Mouse (Mus musculus) left cerebral cortex, adult 9 months (tissue): ENCODE measurements around the gene Trim2.

Source experiments
- DNase-seq, 2 experiments: peaks; one replicate each; pipeline ENCODE4 v3.0.0; 2022; ENCODE audit warnings: low spot score in 2 of 2

Gene Trim2

DNA sequence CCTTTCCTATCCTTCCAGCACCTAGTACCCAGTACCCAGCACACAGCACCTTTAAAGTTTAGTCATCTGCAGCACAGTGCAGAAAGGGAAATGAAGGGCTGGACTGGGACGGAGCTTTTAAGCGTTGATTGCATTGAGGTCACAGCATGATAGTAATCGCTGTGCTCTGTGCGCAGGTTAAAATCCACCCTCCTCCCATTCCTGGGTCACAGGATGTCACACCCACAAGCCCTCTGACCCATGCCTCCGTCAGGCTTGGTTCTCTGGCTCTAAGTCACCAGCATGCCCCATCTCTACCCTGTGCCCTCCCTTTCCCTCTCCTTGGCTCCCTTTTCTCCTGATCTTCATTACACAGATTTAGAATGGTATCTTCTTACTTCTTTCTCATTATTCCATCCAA, 20.4 kb downstream of the Trim2 start:
- DNase-seq, result no peak

DNA sequence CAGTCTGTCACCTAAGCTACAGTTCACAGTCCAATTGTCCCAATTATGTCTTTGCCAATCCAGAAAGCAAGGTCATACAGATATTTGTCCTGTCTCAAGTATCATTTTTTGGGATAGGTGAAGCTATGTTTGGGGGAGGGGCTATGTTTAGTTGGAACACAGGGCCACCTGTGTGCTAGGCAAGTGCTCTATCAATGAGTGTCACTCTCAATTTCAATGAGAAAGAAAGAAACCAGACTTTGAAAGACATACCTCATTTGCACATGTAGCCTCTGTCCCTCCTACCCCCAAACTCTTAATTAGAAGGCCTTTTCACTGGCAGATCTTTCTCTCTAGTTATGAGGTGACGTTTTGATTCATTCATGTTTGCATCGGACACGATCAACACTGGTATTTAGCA, 21.9 kb downstream of the Trim2 start:
- DNase-seq, result no peak

DNA sequence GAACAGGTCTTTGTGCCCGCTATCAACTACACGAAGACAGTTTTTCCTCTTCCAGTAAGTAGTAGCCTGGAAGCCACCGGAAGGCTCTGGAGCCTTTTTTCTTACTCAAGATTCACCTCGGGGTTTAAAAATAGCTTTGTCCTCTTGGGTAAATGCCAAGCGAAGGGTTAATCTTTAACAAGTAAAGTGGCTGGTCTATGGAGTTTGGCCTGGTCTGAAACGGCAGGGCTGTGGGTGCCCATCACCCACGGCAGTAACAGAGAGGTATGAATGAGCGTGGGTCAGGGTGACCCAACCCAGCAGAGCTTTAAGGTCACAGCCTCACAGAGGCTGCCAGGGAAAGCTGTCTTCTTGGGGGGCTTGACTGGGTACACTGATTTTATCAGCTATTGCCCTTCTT, 23.2 kb downstream of the Trim2 start:
- DNase-seq, result no peak

DNA sequence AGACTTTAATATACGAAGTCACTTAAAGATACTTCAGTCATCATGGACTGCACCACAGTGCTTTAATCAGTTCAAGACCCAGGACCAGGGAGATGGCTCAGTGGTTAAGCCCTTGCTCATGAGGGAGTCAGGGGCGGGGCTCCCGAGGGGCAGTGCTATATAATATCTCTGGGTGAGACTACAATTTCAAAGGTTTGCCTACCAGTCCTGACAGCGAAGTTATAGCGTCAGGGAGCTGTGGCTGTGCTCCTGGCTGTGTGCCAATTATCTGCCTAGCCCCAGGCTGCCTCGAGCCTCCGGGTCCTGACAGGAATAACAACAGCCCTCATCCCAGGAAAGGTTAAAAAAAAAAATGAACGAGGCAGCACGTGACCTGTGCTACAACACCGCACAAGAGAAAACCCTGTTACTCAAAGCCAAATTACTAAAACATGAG, 24.7 kb downstream of the Trim2 start:
- DNase-seq, result no peak

DNA sequence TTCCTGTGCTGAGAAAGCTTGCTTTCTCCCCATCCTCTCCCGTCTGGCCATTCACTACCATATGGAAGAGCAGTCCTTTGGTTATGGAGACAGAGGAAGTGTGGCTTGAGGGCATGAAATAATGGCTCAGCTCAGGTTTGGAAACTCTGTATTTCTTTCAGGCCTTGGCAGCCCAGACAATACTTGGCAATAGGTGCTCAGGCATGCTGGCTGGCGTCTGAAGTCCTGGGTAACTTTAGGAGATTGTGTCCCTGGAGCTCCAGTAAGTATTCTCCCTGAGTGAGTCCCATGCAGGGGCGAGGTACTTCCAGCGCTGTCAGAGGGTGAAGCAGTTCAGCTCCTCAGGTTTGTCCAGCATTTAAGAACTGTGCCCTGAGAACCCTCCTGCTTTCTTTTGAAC, 27.9 kb downstream of the Trim2 start:
- DNase-seq, result no peak

DNA sequence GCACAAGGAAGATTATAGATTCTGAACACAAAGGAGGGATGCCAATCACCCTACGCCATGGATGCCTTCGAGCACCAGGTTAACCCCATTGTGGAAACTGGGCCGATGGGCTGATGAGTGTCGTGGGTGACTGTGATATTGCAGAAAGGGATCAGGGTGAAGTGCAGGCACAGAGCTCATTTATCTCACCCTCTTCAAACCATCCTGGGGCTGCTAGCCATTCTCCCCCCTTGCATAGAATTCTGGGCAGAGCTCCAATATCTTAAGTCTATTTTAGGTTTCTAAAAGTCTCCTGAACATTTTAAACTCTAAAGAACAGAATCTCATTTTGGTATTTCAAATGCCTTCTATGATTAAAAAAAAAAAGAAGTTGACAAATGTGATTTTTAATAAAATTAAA, 31.6 kb downstream of the Trim2 start:
- no peak for DNase-seq

DNA sequence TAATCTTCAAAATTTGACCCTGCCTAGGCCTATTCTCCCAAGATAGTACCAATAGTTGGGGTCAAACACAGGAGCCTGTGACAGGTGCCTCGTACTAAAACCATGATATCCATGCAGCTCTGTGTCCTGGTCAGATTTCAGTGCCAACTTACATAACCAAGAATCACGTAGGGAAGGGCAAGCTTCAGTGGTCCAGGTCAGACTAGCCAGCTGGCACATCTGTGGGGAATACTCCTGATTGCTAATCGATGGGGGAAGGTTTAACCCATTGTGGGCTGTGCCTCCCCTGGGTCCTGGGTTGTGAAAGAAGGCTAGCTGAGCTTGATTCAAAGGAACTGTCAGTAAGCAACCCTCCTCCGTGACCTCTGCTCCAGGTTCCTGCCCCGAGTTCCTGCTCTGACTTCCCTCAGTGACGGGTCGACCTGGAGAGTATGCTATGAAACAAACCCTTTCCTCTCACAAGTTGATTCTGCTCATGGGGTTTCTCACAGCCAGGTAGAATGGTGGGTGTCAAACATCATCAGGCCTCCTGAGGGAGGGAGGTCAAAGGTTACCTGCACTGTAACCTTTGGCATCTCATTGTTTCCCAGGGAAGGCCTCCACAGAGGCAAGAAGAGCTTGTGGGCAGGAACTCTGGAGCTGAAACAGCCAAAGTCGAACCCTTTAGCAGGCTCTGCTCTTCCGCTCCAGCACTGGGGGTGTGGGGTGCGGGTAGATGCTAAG, 34.2 kb downstream of the Trim2 start:
- no peak for DNase-seq

DNA sequence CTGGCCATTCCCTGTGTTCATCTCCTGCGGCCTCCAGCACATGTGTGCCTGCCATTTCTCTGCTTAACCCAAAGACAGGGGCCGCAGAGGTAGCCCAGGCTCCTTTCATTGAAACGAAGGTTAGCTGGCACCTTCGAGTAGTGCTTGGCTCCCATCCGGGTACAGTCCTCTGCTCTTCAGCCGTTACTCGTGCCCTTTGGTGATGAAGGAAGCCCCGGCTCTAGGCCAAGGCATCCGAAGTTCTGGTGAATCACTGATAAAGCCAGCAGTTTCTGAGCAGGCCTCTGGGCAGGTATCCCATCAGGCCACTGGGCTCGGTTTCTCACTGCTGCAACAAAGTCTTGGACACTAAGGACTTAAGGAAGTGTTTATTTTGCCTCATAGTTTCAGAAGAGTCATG, 34.9 kb downstream of the Trim2 start:
- no peak for DNase-seq

DNA sequence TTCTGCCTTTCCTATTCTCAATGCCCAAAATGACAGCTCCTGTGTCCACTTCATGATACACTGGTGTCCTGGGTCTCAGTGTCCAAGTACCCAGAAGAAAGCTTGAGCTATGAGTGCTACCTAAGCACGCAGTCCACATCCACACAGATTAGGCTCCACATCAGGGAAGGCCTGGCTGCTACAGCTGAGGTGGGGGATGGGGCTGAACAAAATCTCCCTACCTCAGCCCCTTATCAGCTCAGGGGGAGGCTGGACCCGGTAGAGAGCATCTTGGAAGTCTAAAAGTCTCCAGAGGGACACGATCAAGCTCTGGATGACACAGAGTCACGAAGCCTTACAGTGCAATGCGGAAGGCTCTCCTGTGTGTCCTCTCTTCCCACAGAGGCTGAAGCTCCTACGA, 35.6 kb downstream of the Trim2 start:
- no peak for DNase-seq

DNA sequence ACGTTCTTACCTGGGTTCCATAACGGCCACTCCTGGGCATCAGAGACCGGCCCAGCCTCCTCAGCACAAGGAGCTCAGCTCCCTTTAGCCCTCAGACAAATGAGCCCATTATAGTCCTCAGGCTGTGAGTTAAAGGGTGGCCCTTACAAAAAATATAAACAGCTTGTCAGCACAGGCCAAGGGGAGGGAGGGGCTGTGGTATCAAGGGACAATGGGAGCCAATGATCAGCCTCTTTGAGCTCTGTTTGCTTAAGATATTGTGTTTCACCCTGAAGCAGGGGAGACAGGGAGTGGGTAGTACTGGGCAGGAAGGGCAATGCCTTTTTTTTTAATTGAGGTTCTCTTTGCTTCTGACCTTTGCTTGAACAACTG, 36.1 kb downstream of the Trim2 start:
- DNase-seq, result no peak

DNA sequence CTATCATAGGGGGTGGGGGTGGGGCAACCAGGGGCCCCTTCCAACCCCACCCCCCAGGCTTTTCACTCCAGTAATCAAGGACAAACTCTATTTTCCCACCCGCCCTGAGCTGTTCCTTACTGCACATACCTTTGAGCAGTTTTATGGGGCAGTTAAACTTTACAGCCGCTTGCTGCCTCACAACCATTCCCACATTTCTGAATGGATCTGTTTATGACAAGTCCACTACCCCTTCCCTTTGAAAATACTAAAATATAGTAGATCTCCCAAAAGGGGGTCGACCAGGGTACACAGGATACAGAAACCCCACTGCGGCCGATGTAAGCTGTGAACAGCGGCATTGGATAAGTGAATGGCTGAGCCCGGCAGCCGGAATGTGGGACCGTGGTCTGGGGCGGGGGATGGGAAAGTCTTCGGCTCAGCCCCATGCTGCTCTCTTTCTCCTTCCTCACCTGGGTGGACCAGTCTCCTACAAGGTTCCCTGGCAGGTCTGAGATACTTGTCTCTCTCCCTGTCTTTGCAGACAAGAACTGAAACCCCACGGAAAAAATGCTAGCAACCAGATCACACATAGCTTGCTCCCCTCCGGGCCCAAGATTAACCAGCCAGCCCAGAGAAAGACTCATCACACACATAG, 36.6 kb downstream of the Trim2 start:
- no peak for DNase-seq

DNA sequence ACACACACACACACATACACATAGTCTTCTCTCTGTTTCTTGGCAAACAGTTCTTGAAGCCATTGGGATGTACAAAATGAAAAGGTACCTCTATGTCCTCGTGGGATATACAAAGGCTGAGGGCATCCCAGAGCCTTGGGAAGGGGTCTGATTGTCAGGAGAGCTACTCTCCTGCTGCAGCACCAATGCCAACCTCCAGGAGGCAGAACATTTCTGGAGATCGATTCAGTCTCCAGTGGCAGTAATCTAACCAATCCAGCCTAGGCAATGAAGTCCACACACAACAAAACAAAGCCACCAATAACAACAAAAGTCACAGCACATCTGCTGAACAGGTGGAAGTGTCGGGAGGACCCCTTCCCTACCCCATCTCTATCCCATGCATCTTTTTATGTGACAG, 38.2 kb downstream of the Trim2 start:
- peak in 1 of 2 experiments; percentile 26 for DNase-seq

DNA sequence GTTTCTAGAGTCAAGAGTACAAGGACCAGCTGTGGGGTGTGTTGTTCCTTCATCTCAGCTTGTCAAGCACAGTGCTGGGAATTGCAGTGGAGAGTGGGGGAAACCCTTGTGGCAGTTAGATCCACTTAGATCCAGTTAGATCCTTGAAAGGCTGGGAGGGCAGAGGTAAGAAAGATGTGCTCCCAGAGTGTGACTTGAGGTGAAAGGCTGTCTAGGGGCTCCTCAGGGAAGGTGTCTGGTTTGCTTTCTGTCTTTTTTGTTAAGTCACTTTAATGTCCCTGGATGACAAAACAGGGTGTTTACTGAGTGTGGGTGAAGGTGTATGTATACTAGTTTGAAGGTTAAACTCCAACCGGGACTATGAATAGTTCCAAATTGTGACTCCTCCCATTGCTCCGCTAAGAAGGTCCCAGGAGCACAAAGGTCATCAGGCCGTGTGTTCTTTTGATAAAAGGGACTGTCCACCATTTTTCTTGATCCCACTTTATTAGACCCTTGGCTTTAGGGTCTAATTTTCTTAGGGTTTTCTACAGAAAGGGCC, 40.2 kb downstream of the Trim2 start:
- no peak for DNase-seq

DNA sequence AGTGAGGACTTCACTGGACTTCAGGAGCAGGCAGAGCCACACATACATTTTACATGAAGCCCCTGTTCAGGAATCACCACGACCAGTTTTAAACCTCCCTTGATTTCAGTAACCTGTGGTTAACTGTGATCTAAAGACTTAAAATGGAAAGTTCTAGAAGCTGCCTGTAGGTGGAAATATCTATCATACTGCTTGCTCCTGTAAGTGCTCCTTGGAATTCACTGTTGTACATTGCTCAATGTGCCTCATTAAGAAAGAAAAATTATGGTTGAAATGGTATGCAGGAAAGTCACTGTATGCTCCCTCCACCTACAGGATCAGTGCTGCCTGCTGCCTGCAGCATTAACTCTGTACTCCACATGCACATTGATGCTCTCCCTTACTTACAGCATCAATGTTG, 41.6 kb downstream of the Trim2 start:
- no peak for DNase-seq

DNA sequence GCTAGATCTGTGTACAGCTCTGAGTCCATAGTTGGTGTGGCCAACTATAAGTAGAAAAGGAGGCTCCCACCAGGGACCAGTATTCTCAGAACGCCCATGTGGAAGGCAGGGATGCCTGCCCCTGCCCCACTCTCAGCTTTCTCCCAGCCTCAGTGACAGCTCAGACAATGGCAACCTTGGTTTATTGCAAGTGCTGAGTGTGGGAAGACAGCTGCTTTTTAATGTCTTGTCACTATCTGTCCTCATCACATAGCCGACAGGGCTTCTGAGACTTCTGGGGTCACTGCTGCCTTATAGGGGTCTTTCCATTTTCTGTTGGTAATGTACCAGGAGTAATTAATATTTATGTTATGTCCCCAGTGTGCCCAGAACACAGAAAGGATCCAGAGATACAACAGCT, 42.3 kb downstream of the Trim2 start:
- no peak for DNase-seq

DNA sequence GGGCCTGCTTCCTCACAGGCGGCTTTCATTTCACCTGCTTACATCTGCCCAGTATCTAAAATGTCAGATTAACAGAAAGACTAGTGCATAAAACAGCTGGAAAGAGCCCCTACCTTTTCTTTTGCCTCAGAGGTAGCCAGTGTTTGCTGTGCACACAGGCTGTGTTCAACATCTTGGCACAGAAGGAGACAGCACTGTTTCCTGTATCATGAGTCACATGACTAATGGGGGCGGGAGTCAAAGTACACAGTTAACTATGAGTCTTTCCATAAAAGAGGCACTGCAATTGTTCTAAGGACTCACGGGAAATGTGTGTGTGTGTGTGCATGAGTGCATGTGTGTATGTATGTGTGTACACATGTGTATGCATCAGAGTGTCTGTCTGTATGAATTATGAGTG, 43.9 kb downstream of the Trim2 start:
- no peak for DNase-seq

DNA sequence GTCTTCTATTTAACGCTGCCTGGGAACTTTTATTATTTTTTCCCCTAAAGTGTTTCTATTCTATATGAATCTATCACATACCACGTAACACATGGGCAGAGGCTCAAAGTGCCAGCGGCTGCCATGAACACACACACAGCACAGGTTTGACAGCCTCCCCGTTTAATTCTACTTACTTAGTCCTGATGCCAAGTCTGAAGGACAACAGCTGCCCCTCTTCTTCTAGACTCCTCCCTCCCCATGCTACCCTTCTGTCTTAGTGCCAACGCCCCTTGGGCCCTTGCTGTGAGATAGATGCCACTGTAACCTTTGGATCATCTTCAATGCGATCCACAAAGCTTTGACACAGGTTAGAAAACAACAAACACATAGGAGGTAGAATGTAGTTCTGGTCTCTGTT, 44.8 kb downstream of the Trim2 start:
- no peak for DNase-seq

DNA sequence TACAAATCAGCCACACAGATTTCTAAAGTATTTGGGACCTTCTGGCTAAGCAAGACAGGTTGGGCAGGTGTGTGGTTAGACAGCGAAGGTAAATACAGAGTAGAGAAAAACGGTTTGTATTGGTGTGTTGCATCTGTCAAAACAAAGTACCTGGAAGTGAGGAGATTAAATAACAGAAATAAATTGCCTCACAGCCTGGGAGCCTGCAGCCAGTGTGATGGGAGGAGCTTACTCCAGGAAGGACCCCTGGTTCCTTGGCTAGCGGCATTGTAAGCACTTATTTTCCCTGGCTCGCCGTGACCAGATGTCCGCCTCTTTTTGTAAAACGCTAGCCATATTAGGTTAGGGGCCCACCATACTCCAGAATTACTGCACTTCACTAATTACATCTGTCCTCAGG, 45.8 kb downstream of the Trim2 start:
- DNase-seq, result no peak

DNA sequence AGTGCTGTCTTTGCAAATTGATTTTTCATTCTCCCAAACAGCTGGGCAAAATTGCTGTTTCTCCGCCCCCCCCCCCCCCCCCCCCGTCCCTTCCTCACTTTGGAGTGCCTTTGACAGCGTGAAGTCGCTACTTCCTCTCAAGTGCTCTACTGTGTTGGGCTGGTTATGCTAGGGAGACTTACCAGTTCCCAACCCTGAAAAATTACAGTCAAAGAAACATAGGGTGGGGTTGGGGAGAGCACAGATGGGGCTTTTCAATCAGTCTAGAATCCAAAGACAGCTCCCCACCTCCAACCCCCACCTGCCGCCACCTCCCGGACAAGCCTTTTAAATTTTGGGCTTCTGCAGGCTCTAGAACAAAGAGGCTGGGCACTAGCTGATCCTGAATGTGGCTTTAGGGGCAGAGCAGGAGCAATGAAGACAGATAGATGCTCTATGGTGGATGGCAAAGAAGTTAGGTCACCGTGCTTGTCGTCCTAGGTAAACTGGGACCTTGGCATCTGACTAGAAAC, 46.6 kb downstream of the Trim2 start:
- no peak for DNase-seq

DNA sequence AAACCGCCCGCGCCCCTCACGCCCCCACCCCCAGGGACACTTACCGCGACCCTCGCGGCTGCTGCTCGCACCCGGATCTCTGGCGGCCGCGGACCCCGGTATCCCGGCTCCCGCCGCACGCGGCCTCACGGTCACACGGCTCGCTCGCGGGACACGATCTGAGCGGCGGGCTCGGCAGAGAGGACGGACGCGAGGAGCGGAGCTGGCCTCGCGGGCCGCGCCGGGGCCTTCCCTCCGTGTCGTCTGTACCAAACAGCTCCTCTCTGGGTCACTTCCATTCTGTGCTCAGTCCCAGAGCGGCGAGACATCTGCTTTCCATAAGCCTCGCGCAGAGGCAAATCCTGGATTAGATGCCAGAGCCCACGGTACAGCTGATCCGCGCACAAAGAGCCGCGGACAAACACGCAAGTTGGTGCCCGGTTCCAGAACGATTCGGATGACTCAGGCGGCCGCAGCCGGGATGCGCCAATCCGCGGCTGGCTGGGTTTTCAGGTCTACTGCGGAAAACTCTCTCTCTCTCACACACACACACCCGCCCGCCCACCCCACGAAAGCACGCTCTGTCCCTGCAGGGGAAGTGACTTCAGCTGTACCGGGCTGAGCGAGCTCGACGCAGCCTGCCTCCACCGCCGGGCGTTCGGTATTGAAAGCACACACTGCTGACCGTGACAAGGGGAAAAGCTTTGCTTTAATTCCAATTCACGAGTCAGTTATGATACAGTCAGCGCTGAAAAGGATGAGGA, 47.2 kb downstream of the Trim2 start:
- DNase-seq, result peak; percentile 46 to 81

DNA sequence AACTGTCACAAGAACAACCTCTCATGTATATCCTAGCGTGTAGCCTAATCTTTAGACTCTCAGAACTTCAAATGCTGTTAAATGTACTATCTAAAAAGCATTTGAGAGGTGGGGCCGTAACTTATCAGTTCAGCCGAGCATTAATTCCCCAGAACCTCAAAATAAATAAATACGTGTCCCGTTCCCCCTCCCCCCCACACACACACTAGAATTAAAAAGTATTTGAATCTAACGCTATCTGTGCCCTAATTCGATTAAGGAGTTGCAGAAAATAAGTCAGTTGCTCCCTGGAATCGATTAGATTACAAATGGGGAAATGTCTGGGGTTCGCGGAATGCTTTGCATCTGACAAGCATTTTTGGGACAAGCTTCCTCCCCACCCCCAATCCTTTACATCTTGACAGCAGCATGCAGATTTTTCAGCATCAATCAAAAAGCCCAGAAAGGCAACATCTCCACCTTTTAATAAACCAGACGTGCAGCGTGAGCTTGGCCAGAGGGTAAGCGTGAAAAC, 48.1 kb downstream of the Trim2 start:
- DNase-seq, result no peak

DNA sequence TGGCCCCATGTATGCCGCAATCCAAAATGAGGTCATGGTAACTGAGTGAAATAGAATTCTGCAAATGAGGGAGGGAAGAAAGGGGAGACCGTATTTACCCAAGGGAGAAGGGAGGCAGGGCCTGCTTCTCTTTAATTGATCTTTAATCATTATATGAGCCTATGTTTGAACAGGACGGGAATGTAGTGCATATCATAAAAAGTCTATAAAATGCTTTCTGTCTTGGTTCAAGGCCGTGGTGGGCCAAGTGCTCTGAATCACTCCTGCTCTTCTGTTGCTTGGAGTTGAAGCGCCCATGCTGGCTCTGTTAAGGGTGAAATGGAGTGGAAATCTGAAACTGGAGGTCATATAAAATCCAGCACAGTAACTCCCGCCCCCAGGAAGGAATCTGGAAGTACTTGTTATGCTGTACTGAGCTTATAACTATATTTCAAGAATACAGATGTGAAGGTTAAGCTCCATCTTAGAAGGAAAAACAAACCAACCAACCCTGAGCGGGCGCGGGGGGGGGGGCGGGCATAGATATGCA, 48.6 kb downstream of the Trim2 start:
- DNase-seq, result no peak
